In the genomic region with DNA sequence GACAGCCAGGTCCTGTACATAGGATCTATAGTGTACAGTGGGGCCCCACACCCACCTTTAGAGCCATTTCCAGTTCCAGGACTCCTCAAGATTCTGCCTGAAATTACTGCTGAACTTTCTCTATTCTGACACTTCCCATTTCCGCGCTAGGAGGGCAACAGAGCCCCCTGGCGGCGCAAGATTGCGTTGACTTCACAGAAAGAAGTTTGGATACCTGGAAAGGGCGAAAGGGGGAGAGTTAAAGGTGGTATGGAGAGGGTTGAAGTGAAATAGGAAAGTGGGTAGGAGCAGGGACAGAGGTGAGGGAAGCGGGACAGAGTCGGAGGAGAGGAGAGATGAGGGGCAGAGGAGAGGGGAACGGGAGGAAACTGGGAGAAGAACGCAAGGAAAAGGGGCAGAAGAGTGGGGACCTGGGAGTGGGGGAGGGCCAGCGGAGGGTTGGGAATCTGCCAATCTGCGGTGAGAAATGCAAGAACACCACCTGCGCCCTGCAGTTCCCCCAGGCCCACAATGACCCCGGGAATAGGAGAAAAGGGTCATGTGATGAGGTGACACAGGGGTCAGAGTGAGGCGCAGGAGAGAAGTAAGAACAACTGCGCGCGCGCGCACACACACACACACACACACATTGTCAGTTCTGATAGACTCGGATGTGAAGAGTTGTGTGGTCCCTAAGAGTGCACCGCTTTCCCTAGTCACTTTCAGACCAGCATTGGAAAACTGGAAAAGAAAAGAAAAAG, we compare ENCODE assay signal across 8 mouse cellular contexts.
DNase-seq lines count a peak whose midpoint lies in the region; TF ChIP-seq lines count a peak whose summit lies in the region.

No protein-coding gene starts in this region.

- no peaks in the 10 kb centered on the region for H3K9me3 ChIP-seq in forebrain, embryonic 10.5 days
- no peaks in the 10 kb centered on the region for H3K9me3 ChIP-seq in midbrain, embryonic 10.5 days (replicated peaks)

- H3K36me3 ChIP-seq in forebrain, embryonic 10.5 days (replicated peaks) = no peaks in the 10 kb centered on the region
- H3K36me3 ChIP-seq in midbrain, embryonic 10.5 days = no peaks in the 10 kb centered on the region
- no peaks in the 10 kb centered on the region for H3K36me3 ChIP-seq in splenic B cell, adult 2 months (ENCODE audit: control insufficient read depth, insufficient read depth, low read length, poor library complexity, severe bottlenecking)

- TF ChIP-seq POLR2A in bone marrow, adult 2 months (IDR thresholded peaks at IDR 0.05; ENCODE audit: borderline replicate concordance, control insufficient read depth, low read depth, low read length) = no peak

- DNase-seq in gastrocnemius, adult 18-20 months (ENCODE audit: low spot score) = peak; percentile 24
- DNase-seq in gastrocnemius, postnatal 36 days = no peak
- peak; percentile 54 for DNase-seq in forebrain, embryonic 10.5 days (ENCODE audit: extremely low spot score, low spot score)
- peak; percentile 53 for DNase-seq in heart, postnatal 4 days
- peak; percentile 39 to 46 for DNase-seq in left cerebral cortex, postnatal 25 days (ENCODE audit: low spot score in 2 of 2)
- DNase-seq in midbrain, embryonic 10.5 days (ENCODE audit: low spot score) = peak; percentile 59
- DNase-seq in splenic B cell, adult 2 months (ENCODE audit: low read depth, low spot score) = peak; percentile 49

- H3K4me3 ChIP-seq in bone marrow, adult 2 months (replicated peaks; ENCODE audit: control insufficient read depth, low read depth, low read length) = no peak overlapping the region
- H3K4me3 ChIP-seq in forebrain, embryonic 10.5 days = peak overlapping the region; percentile 42
- peak overlapping the region; percentile 46 for H3K4me3 ChIP-seq in midbrain, embryonic 10.5 days

- no peaks in the 10 kb centered on the region for H3K4me1 ChIP-seq in bone marrow, adult 2 months (ENCODE audit: control insufficient read depth, insufficient read depth, low read length)
- H3K4me1 ChIP-seq in forebrain, embryonic 10.5 days = peaks cover 16% of the 10 kb centered on the region
- H3K4me1 ChIP-seq in midbrain, embryonic 10.5 days = peaks cover 15% of the 10 kb centered on the region

- H3K27me3 ChIP-seq in forebrain, embryonic 10.5 days (ENCODE audit: poor library complexity, severe bottlenecking) = peaks cover 19% of the 10 kb centered on the region
- peaks cover 16% of the 10 kb centered on the region for H3K27me3 ChIP-seq in midbrain, embryonic 10.5 days (ENCODE audit: low read depth, poor library complexity, severe bottlenecking)
- no peaks in the 10 kb centered on the region for H3K27me3 ChIP-seq in splenic B cell, adult 2 months (ENCODE audit: control insufficient read depth, insufficient read depth, low read length, poor library complexity, severe bottlenecking)

- intact Hi-C loops in gastrocnemius, postnatal 36 days (cut with DNase I) = no loop called here
- intact Hi-C loops in left cerebral cortex, postnatal 25 days (cut with DNase I) = loop anchor here (5.0 kb wide), 1 partner anchor 1030 kb away; no protein-coding TSS in a partner anchor

- WGBS in bone marrow, adult 2 months = 7% methylated on average over 22 of the region's 22 CpGs
- 8% methylated on average over 22 of the region's 22 CpGs for WGBS in forebrain, embryonic 10.5 days
- WGBS in midbrain, embryonic 10.5 days = 6% methylated on average over 22 of the region's 22 CpGs

- peak; percentile 65 for TF ChIP-seq CTCF in bone marrow, adult 2 months (IDR thresholded peaks at IDR 0.05; ENCODE audit: control insufficient read depth, insufficient read depth, low read length)

- H3K27ac ChIP-seq in bone marrow, adult 2 months (ENCODE audit: control insufficient read depth, insufficient read depth, low read depth, low read length, poor library complexity) = no peak overlapping the region
- H3K27ac ChIP-seq in forebrain, embryonic 10.5 days = no peak overlapping the region
- no peak overlapping the region for H3K27ac ChIP-seq in midbrain, embryonic 10.5 days (replicated peaks)

Comparison
In these comparisons a context has a peak if more than half of its experiments do, and no peak if none do; other contexts are left out.
1. DNase-seq: peak in gastrocnemius, adult 18-20 months (single experiment), forebrain, embryonic 10.5 days (single experiment), heart, postnatal 4 days (single experiment), left cerebral cortex, postnatal 25 days (2 of 2), midbrain, embryonic 10.5 days (single experiment) and splenic B cell, adult 2 months (single experiment); none in gastrocnemius, postnatal 36 days (0 of 2).